Mouse (Mus musculus) MEL-GATA-1-ER (cell line): ENCODE measurements around the gene Ttbk1.

Experiments
- DNase-seq: peaks from one replicate; pipeline ENCODE4 v3.0.0-alpha.2; 2012; ENCODE audit warnings: low read depth; ENCODE audit errors: extremely low read depth

The Ttbk1 gene

DNA sequence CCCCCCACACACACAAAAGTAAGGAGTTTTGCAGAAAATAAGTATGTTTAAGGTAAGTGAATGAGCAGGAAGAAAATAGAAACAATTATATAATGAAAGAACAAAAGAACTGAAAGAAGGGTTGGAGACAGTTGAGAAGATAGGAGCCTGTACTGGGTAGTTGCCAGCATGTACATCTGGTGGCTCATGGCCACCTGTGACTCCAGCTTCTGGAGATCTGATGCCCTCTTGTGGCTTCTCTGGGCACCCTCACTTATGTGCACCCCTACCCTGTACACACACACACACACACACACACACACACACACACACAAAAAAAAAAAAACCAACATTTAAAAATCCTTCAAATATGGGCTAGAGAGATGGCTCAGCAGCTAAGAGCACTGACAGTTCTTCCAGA lies 67.8 kb downstream of the Ttbk1 start:
- DNase-seq: peak; percentile 18

DNA sequence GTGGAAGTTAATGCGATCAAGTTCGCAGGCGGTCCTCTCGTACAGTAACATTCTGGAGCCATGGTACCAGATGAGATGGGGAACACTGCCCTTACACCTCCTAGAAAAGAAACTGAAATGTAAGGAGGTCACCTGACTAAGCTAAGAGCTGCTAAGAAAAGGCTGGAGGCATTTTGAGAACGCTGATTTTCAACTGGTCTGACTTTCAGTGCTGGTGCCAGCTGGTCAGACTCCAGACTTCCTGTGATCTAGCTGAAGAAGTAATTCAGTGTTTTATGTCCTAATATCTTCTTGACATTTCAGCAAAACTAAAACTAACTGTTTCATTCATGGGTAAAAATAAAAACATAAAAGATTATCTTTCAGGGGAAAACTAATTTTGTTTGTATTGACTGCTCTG lies 68.8 kb downstream of the Ttbk1 start:
- no peak for DNase-seq

DNA sequence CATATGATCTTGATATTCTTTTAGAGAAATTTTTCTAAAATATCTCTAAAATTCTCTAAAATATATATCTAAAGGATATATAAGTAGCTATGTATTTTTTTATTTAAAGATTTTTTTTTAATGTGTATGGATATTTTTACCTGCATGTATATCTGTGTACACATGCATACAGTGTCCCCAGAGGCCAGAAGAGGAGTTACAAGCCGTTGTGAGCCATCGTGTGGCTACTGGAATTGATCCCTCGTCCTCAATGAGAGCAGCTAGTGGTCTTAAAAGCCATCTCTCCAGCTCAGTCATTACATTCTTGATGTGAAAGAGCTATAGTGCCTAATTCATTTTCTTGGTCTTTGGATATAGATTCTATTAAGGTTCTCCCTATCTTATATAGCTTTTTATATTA lies 79.0 kb downstream of the Ttbk1 start:
- DNase-seq: no peak

DNA sequence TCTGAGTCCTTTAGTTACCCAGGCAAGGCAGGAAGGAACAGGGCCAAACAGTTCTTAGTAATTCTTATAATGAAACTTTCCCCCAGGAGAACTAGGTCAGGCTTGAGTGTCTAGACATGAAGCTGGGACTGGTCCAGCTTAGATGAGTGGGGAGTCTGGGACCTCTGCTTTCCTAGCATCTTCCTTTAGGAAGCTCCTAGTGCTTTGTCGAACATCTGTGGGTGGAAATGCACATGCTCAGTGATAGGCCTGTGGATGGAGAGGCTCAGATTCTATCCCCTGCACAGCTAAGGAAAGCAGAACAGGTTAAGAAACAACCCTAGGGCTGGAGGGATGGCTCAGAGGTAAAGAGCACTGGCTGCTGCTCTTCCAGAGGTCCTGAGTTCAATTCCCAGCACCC lies 92.8 kb downstream of the Ttbk1 start:
- no peak for DNase-seq

DNA sequence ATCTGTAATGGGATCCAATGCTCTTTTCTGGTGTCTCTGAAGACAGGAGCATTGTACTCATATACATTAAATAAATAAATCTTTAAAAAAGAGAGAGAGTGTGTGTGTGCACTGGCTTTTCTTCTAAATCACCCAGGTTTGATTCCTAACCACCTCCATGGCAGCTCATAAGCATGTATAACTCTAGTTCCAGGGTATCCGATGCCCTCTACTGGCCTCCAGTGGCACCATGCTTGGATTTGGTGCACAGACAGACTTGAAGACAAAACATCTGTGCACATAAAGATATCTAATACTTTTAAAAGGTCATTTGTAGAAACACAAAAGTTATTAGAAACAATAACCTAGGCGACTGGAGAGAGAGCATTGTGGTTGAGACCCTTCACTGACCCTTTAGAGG lies 94.5 kb downstream of the Ttbk1 start:
- DNase-seq: no peak
